Mouse (Mus musculus) intestine, embryonic 16.5 days (tissue): ENCODE measurements around the gene Metap1. TPM values are rescaled to one million over a fixed set of nuclear protein-coding genes. Genes with fewer than 3 reads are reported as not detected.
A peak's percentile ranks its signal among the peaks of the same experiment; 100 is the strongest.

Experiments
- ATAC-seq: fragments of 200-750 bp; cut with Nextera tagmentation; 2 replicates; pipeline ENCODE4 v1.8.0; 2017; ENCODE audit warnings: moderate TSS enrichment, moderate library complexity
- H3K27ac ChIP-seq: fragments of 300-500 bp; sonication (generic); 2 replicates; pipeline ENCODE4 v1.5.1; 2014; ENCODE audit warnings: mild to moderate bottlenecking, low read length
- H3K27me3 ChIP-seq: fragments of 300-500 bp; sonication (generic); replicated peaks from 2 replicates; pipeline ENCODE4 v1.6.1; 2014; ENCODE audit warnings: low read length, control low read depth, mixed read lengths; ENCODE audit not compliant: control insufficient read depth, insufficient read depth
- H3K36me3 ChIP-seq: fragments of 300-500 bp; sonication (generic); 2 replicates; pipeline ENCODE4 v1.6.1; 2014; ENCODE audit warnings: low read length, control low read depth; ENCODE audit not compliant: control insufficient read depth, insufficient read depth
- H3K4me1 ChIP-seq: fragments of 300-500 bp; sonication (generic); 2 replicates; pipeline ENCODE4 v1.6.1; 2014; ENCODE audit warnings: low read length, control low read depth, mixed read lengths; ENCODE audit not compliant: control insufficient read depth, insufficient read depth
- H3K4me2 ChIP-seq: fragments of 300-500 bp; sonication (generic); 2 replicates; pipeline ENCODE4 v1.6.1; 2014; ENCODE audit warnings: low read depth, low read length, control low read depth
- H3K4me3 ChIP-seq: fragments of 300-500 bp; sonication (generic); 2 replicates; pipeline ENCODE4 v1.5.1; 2014; ENCODE audit warnings: mild to moderate bottlenecking, low read length
- H3K9ac ChIP-seq: fragments of 300-500 bp; sonication (generic); 2 replicates; pipeline ENCODE4 v1.6.1; 2014; ENCODE audit warnings: low read depth, low read length
- H3K9me3 ChIP-seq: fragments of 300-500 bp; sonication (generic); 2 replicates; pipeline ENCODE4 v1.6.1; 2016; ENCODE audit warnings: low read length, control low read depth; ENCODE audit not compliant: control insufficient read depth
- WGBS: fragments of 180-500 bp; shearing (Covaris S2); extraction: QIAGEN DNeasy Blood & Tissue Kit; methylation state at CpG from one replicate; pipeline ENCODE4 v1.1.7; 2014; 5-methylcytosine and 5-hydroxymethylcytosine counted together
- polyA plus RNA-seq: library from polyadenylated mRNA; unstranded; fragments of >200 nt; fragmentation: Nextera tagmentation; extraction: Ambion mirVana; gene quantifications from 2 replicates; pipeline ENCODE4 v1.2.1, GENCODE M21; 2015

Gene Metap1
- polyA plus RNA-seq, 1 experiment from 2014 or later, result 49.7 TPM

- ATAC-seq, result peak; percentile 75
- Histone ChIP-seq H3K27me3 (no peaks in the 10 kb centered on the region), H3K4me2 (peak within 1 kb of the TSS; percentile 80), H3K4me3 (peak within 1 kb of the TSS; percentile 56), H3K36me3 (no peaks in the 10 kb centered on the region), H3K9ac (peak within 1 kb of the TSS; percentile 80), H3K9me3 (no peaks in the 10 kb centered on the region), H3K27ac (peak within 1 kb of the TSS; percentile 95), H3K4me1 (peaks cover 18% of the 10 kb centered on the region)
- WGBS, result 3% methylated on average over 39 of the region's 39 CpGs
Observed at GRCm38 (mm10) chr3:138526073-138526915, 37.0 kb upstream of the Metap1 start, which contains the start of gene Eif4e. Gene Eif4e, plus strand, starts transcription at chr3:138526179.

- Histone ChIP-seq H3K9ac (no peak overlapping the region), H3K36me3 (no peaks in the 10 kb centered on the region), H3K9me3 (no peaks in the 10 kb centered on the region), H3K4me1 (peaks cover 12% of the 10 kb centered on the region), H3K4me3 (no peak overlapping the region), H3K27me3 (no peaks in the 10 kb centered on the region), H3K27ac (no peak overlapping the region), H3K4me2 (peak overlapping the region; percentile 80; the same call in 1 of the 2 replicates)
- WGBS, result 69% methylated on average over 8 of the region's 8 CpGs
- ATAC-seq, result no peak
Observed at GRCm38 (mm10) chr3:138525494-138525893, 36.2 kb upstream of the Metap1 start.

- Histone ChIP-seq H3K27ac (no peak overlapping the region), H3K36me3 (no peaks in the 10 kb centered on the region), H3K9me3 (no peaks in the 10 kb centered on the region), H3K4me1 (peaks cover 8% of the 10 kb centered on the region), H3K9ac (no peak overlapping the region), H3K4me3 (no peak overlapping the region), H3K4me2 (no peak overlapping the region), H3K27me3 (no peaks in the 10 kb centered on the region)
- ATAC-seq, result no peak
- 90% methylated on average over 4 of the region's 4 CpGs for WGBS
Observed at GRCm38 (mm10) chr3:138523956-138524355, 34.6 kb upstream of the Metap1 start.

- no peaks in the 10 kb centered on the region for H3K36me3 ChIP-seq
- 78% methylated on average over 6 of the region's 6 CpGs for WGBS
- no peak overlapping the region for H3K4me2 ChIP-seq
- no peaks in the 10 kb centered on the region for H3K4me1 ChIP-seq
- H3K4me3 ChIP-seq, result no peak overlapping the region
- no peaks in the 10 kb centered on the region for H3K27me3 ChIP-seq
- ATAC-seq, result no peak
- H3K27ac ChIP-seq, result no peak overlapping the region
- no peak overlapping the region for H3K9ac ChIP-seq
- H3K9me3 ChIP-seq, result no peaks in the 10 kb centered on the region
Observed at GRCm38 (mm10) chr3:138519218-138519617, 29.9 kb upstream of the Metap1 start.

GRCm38 (mm10) chr3:138517881-138518280, 28.6 kb upstream of the Metap1 start:
- no peak overlapping the region for H3K9ac ChIP-seq
- H3K36me3 ChIP-seq, result no peaks in the 10 kb centered on the region
- H3K9me3 ChIP-seq, result no peaks in the 10 kb centered on the region
- no peak overlapping the region for H3K4me3 ChIP-seq
- WGBS, result 71% methylated on average over 3 of the region's 3 CpGs
- H3K4me2 ChIP-seq, result no peak overlapping the region
- H3K27me3 ChIP-seq, result no peaks in the 10 kb centered on the region
- H3K4me1 ChIP-seq, result no peaks in the 10 kb centered on the region
- H3K27ac ChIP-seq, result no peak overlapping the region
- no peak for ATAC-seq

GRCm38 (mm10) chr3:138515656-138516370, 26.5 kb upstream of the Metap1 start:
- Histone ChIP-seq H3K27me3 (no peaks in the 10 kb centered on the region), H3K4me1 (no peaks in the 10 kb centered on the region), H3K9me3 (no peaks in the 10 kb centered on the region), H3K4me2 (no peak overlapping the region), H3K9ac (no peak overlapping the region), H3K27ac (no peak overlapping the region), H3K36me3 (no peaks in the 10 kb centered on the region), H3K4me3 (no peak overlapping the region)
- WGBS, result 53% methylated on average over 10 of the region's 10 CpGs
- ATAC-seq, result no peak

GRCm38 (mm10) chr3:138514749-138515148, 25.4 kb upstream of the Metap1 start:
- no peaks in the 10 kb centered on the region for H3K27me3 ChIP-seq
- 71% methylated on average over 3 of the region's 3 CpGs for WGBS
- H3K27ac ChIP-seq, result no peak overlapping the region
- no peaks in the 10 kb centered on the region for H3K9me3 ChIP-seq
- no peaks in the 10 kb centered on the region for H3K4me1 ChIP-seq
- no peaks in the 10 kb centered on the region for H3K36me3 ChIP-seq
- H3K9ac ChIP-seq, result no peak overlapping the region
- no peak overlapping the region for H3K4me2 ChIP-seq
- no peak overlapping the region for H3K4me3 ChIP-seq
- no peak for ATAC-seq

- Histone ChIP-seq H3K36me3 (no peaks in the 10 kb centered on the region), H3K4me3 (no peak overlapping the region), H3K27ac (no peak overlapping the region), H3K4me2 (no peak overlapping the region), H3K9me3 (no peaks in the 10 kb centered on the region), H3K27me3 (no peaks in the 10 kb centered on the region), H3K9ac (no peak overlapping the region), H3K4me1 (no peaks in the 10 kb centered on the region)
- no peak for ATAC-seq
- WGBS, result 61% methylated on average over 12 of the region's 12 CpGs
Observed at GRCm38 (mm10) chr3:138513243-138513642, 23.9 kb upstream of the Metap1 start.

- Histone ChIP-seq H3K9me3 (no peaks in the 10 kb centered on the region), H3K4me2 (no peak overlapping the region), H3K27ac (no peak overlapping the region), H3K4me1 (no peaks in the 10 kb centered on the region), H3K4me3 (no peak overlapping the region), H3K36me3 (no peaks in the 10 kb centered on the region), H3K9ac (no peak overlapping the region), H3K27me3 (no peaks in the 10 kb centered on the region)
- ATAC-seq, result peak; percentile 82
- 57% methylated on average over 5 of the region's 5 CpGs for WGBS
Observed at GRCm38 (mm10) chr3:138510471-138510870, 21.2 kb upstream of the Metap1 start.
